Mouse (Mus musculus) heart, postnatal 0 days (tissue): ENCODE results near the gene Pdxdc1. TPM values are rescaled to one million over a fixed set of nuclear protein-coding genes. Genes with fewer than 3 reads are reported as not detected.

Experiments
- ATAC-seq: fragments of 200-750 bp; cut with Nextera tagmentation; 2 replicates; pipeline ENCODE4 v1.8.0; 2017; ENCODE audit warnings: low read depth, moderate number of reproducible peaks, moderate library complexity; ENCODE audit not compliant: insufficient read depth
- DNase-seq: peaks from one replicate; pipeline ENCODE4 v3.0.0-alpha.2; 2016; ENCODE audit warnings: low spot score
- H3K27ac ChIP-seq: fragments of 300-500 bp; sonication (generic); 2 replicates; pipeline ENCODE4 v1.5.1; 2014; ENCODE audit warnings: low read depth, mild to moderate bottlenecking
- H3K27me3 ChIP-seq: fragments of 300-500 bp; sonication (generic); 2 replicates; pipeline ENCODE4 v1.6.1; 2014; ENCODE audit warnings: low read length, mixed read lengths; ENCODE audit not compliant: control insufficient read depth, insufficient read depth
- H3K36me3 ChIP-seq: fragments of 300-500 bp; sonication (generic); replicated peaks from 2 replicates; pipeline ENCODE4 v1.6.1; 2014; ENCODE audit warnings: low read length, mixed read lengths; ENCODE audit not compliant: control insufficient read depth, insufficient read depth
- H3K4me1 ChIP-seq: fragments of 300-500 bp; sonication (generic); 2 replicates; pipeline ENCODE4 v1.6.1; 2014; ENCODE audit warnings: antibody characterized with exemption; ENCODE audit not compliant: control insufficient read depth, insufficient read depth
- H3K4me2 ChIP-seq: fragments of 300-500 bp; sonication (generic); 2 replicates; pipeline ENCODE4 v1.6.1; 2014; ENCODE audit warnings: low read depth, mild to moderate bottlenecking, low read length, moderate library complexity
- H3K4me3 ChIP-seq: fragments of 300-500 bp; sonication (generic); 2 replicates; pipeline ENCODE4 v1.5.1; 2014; ENCODE audit warnings: low read depth, low read length
- H3K9ac ChIP-seq: fragments of 300-500 bp; sonication (generic); replicated peaks from 2 replicates; pipeline ENCODE4 v1.6.1; 2014; ENCODE audit warnings: low read depth, low read length, mixed read lengths
- H3K9me3 ChIP-seq: fragments of 300-500 bp; sonication (generic); replicated peaks from 2 replicates; pipeline ENCODE4 v1.6.1; 2016; ENCODE audit warnings: low read length; ENCODE audit not compliant: control insufficient read depth
- CTCF ChIP-seq: IDR thresholded peaks from 2 replicates; pipeline ENCODE4 v1.5.1; 2016; ENCODE audit warnings: antibody characterized with exemption, control low read depth, low read depth
- EP300 ChIP-seq: IDR thresholded peaks from 2 replicates; pipeline ENCODE4 v1.6.1; 2016; ENCODE audit warnings: antibody characterized with exemption, low read depth
- WGBS: fragments of 180-500 bp; shearing (Covaris S2); extraction: QIAGEN DNeasy Blood & Tissue Kit; methylation state at CpG from one replicate; pipeline ENCODE4 v1.1.7; 2014; 5-methylcytosine and 5-hydroxymethylcytosine counted together
- microRNA-seq: library from miRNA; unstranded; fragments of <30 nt; microRNA quantifications from one replicate; pipeline ENCODE4, GENCODE M21; 2016
- polyA plus RNA-seq: library from polyadenylated mRNA; unstranded; fragments of >200 nt; fragmentation: Nextera tagmentation; extraction: Ambion mirVana; gene quantifications from 2 replicates; pipeline ENCODE4 v1.2.1, GENCODE M21; 2015
- total RNA-seq: library from RNA; depleted of rRNA; stranded (reverse); fragments of >200 nt; gene quantifications from 2 replicates; pipeline ENCODE4 v1.2.3, GENCODE M21; 2014; ENCODE audit warnings: low replicate concordance; rRNA removed

The Pdxdc1 gene
- total and polyA plus RNA-seq, 2 experiments from 2014 or later: 49.9 to 75.6 TPM

- TF ChIP-seq EP300: no peak
- TF ChIP-seq CTCF: no peak
- ATAC-seq (no peak), DNase-seq (no peak)
- no peak overlapping the region for H3K4me3 ChIP-seq
- H3K9ac ChIP-seq: no peak overlapping the region
- peaks cover 63% of the 10 kb centered on the region for H3K36me3 ChIP-seq
- no peak overlapping the region for H3K27ac ChIP-seq
- WGBS: 85% methylated on average over 3 of the region's 3 CpGs
- peaks cover 6% of the 10 kb centered on the region; the same call in 1 of the 2 replicates for H3K4me1 ChIP-seq
- H3K4me2 ChIP-seq: no peak overlapping the region
- H3K27me3 ChIP-seq: no peaks in the 10 kb centered on the region
- no peaks in the 10 kb centered on the region for H3K9me3 ChIP-seq
Observed at GRCm38 (mm10) chr16:13785932-13786331, 117.0 kb downstream of the Pdxdc1 start.

Small RNAs within 50 kb of the gene (microRNA-seq; reads per million reads assigned to microRNA genes)
- not detected for gene Gm27734

Other genes with a start within 250 kb of the Pdxdc1 start
- 11.5 and 18.6 TPM in 2 replicates for gene Parn, start 235.0 kb downstream of the Pdxdc1 start, total RNA-seq
- gene Parn, start 235.0 kb downstream of the Pdxdc1 start, polyA plus RNA-seq: 22.7 and 23.3 TPM in 2 replicates
- 26.4 and 32.3 TPM in 2 replicates for gene Bfar, start 231.3 kb downstream of the Pdxdc1 start, total RNA-seq
- gene Bfar, start 231.3 kb downstream of the Pdxdc1 start, polyA plus RNA-seq: 33.4 and 35.1 TPM in 2 replicates
- gene 3110001I22Rik, start 231.2 kb downstream of the Pdxdc1 start, total RNA-seq: 2.2 and 12.4 TPM in 2 replicates
- 1.6 and 2.1 TPM in 2 replicates for gene 3110001I22Rik, start 231.2 kb downstream of the Pdxdc1 start, polyA plus RNA-seq
- not detected in 2 replicates for gene Pla2g10, start 172.1 kb downstream of the Pdxdc1 start, total RNA-seq
- not detected in 2 replicates for gene Pla2g10, start 172.1 kb downstream of the Pdxdc1 start, polyA plus RNA-seq
- 55.3 and 59.0 TPM in 2 replicates for gene Rrn3, start 122.4 kb downstream of the Pdxdc1 start, total RNA-seq
- gene Rrn3, start 122.4 kb downstream of the Pdxdc1 start, polyA plus RNA-seq: 43.7 and 49.9 TPM in 2 replicates
- gene Ntan1, start 84.3 kb downstream of the Pdxdc1 start, total RNA-seq: 64.7 and 109 TPM in 2 replicates
- gene Ntan1, start 84.3 kb downstream of the Pdxdc1 start, polyA plus RNA-seq: 141 and 148 TPM in 2 replicates
- gene Mpv17l, start within 50 bp of the Pdxdc1 start, total RNA-seq: 2.0 and 2.7 TPM in 2 replicates
- gene Mpv17l, start within 50 bp of the Pdxdc1 start, polyA plus RNA-seq: 1.4 and 2.3 TPM in 2 replicates
- 0.04 TPM in 1 of 2 replicates, not detected in the other for gene 2900011O08Rik, start 83.5 kb upstream of the Pdxdc1 start, total RNA-seq
- gene 2900011O08Rik, start 83.5 kb upstream of the Pdxdc1 start, polyA plus RNA-seq: 0.07 and 0.16 TPM in 2 replicates
- gene Ifitm7, start 83.8 kb upstream of the Pdxdc1 start, total RNA-seq: not detected in 2 replicates
- gene Ifitm7, start 83.8 kb upstream of the Pdxdc1 start, polyA plus RNA-seq: not detected in 2 replicates